Mouse (Mus musculus) C2C12 (cell line): ENCODE data around the gene Mmd.

ENCODE experiments used
- CTCF ChIP-seq: IDR thresholded peaks from one replicate; pipeline ENCODE4 v1.5.1; 2011; ENCODE audit not compliant: control insufficient read depth, insufficient read depth, insufficient read length
- MAX ChIP-seq: IDR thresholded peaks from one replicate; pipeline ENCODE4 v1.6.1; 2011; ENCODE audit warnings: mild to moderate bottlenecking, control low read depth
- MYOD1 ChIP-seq: IDR thresholded peaks from one replicate; pipeline ENCODE4 v1.6.1; 2011; ENCODE audit warnings: low read depth; ENCODE audit not compliant: control insufficient read depth, insufficient read length
- MYOG ChIP-seq: IDR thresholded peaks from one replicate; pipeline ENCODE4 v1.6.1; 2011; ENCODE audit not compliant: control insufficient read depth, insufficient read length; ENCODE audit errors: extremely low read depth
- USF1 ChIP-seq: IDR thresholded peaks from one replicate; pipeline ENCODE4 v1.6.1; 2011; ENCODE audit warnings: low read depth, mild to moderate bottlenecking, control low read depth, moderate library complexity

- TF ChIP-seq CTCF: no peak
- TF ChIP-seq MYOD1: no peak
- TF ChIP-seq USF1: no peak
- no peak for TF ChIP-seq MAX
- TF ChIP-seq MYOG: no peak
Measured at GRCm38 (mm10) chr11:90255687-90256086, 6.4 kb downstream of the Mmd start.
